Mouse (Mus musculus) adipocyte (in vitro differentiated cells): ENCODE measurements around the gene Slc24a4.
A peak's percentile ranks its signal among the peaks of the same experiment; 100 is the strongest.

Experiments used
- DNase-seq: peaks from one replicate; pipeline ENCODE4 v3.0.0-alpha.2; 2016; ENCODE audit warnings: low spot score

Slc24a4 gene

GRCm38 (mm10) chr12:102128081-102128790 is at the start of gene Slc24a4:
TSS of gene Slc24a4 (plus strand) at chr12:102128733.
- no peak for DNase-seq

GRCm38 (mm10) chr12:102082648-102083425 is 45.7 kb upstream of the Slc24a4 start:
- DNase-seq, result no peak

- no peak for DNase-seq
Observed at GRCm38 (mm10) chr12:102090535-102090934, 38.0 kb upstream of the Slc24a4 start.

GRCm38 (mm10) chr12:102092342-102093094 is 36.0 kb upstream of the Slc24a4 start:
- DNase-seq, result no peak

DNA sequence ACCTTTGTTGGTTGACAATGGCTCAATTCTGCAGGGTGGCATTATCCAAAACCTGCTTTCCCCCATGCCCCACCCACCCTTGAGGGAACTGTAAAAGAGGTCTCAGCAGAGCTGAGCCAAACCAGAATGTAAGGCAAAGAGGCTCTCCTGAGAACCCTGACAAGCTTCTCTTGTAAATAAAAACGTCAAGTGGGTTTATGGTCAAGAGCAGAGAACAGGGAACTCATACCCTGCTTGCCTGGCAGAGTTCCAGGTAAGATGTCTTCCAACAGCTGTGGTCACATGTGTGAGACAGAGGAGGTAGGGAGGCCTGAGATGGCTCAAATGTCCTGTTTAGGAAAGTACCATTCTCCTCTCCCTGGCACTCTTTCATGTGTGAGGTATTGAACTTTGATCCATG is 22.5 kb upstream of the Slc24a4 start:
- peak; percentile 24 for DNase-seq

- DNase-seq, result no peak
Observed at GRCm38 (mm10) chr12:102108851-102109250, 19.7 kb upstream of the Slc24a4 start.

DNA sequence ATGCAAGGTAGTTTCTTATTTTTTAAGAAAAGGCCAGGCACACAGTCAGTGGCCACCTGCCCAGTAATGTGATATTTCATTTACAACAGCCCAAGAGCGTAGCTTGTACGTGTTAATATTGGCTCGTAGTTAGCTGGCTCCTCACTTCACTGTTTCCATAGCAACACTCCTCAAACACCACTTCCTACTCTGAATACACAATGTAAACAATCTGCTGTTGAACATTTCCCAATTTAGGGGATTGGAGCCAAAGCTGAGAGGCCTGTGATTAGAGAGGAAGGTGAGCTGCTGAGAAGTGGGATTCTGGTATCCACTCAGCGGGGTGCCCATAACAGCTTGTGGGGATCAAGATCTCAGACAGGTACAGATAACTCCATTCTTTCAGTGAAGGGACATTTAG is 16.0 kb upstream of the Slc24a4 start:
- DNase-seq, result no peak

- no peak for DNase-seq
Observed at GRCm38 (mm10) chr12:102112901-102113300, 15.6 kb upstream of the Slc24a4 start.

GRCm38 (mm10) chr12:102113391-102113790 is 15.1 kb upstream of the Slc24a4 start:
- no peak for DNase-seq

DNA sequence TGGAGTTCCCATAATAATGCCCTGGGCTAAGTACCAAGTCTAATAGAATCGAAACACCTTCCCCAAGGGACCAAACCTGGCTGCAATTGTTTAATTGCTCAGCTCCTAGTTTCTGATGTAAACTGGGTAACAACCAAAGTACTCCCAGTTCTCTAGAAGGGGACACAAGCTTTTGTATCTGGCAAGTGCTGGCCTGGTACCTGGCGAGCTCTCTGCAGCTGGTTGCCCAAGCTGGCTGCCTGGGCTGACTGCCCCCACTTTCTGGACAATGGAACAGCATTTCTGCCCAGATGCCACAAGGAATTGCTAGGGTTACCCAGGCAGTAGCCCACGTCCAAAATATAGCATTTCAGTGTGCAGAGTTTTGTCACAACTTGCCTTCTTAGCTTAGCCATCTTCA is 12.0 kb upstream of the Slc24a4 start:
- DNase-seq, result no peak

- no peak for DNase-seq
Observed at GRCm38 (mm10) chr12:102118014-102118413, 10.5 kb upstream of the Slc24a4 start.

DNA sequence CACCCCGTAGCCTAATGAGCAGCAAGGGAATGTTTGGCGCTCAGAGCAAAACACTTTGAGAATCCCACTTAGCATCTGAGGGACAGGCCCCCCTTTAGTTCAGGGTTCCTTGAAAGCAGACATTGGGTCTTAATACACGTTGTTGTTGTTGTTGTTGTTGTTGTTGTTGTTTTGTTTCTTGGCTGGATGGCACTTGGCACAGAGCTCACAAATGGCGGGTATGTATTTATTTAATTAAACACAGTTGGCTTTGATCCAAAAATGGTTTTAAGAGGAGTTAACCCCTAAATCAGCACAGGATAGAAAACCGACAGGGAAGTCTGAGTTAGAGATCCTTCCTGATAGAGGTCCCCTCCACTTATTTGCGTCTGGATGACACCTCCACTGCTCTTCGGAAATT is 932 bp upstream of the Slc24a4 start:
- DNase-seq, result no peak

- DNase-seq, result no peak
Observed at GRCm38 (mm10) chr12:102128791-102129507, 416 bp downstream of the Slc24a4 start.

DNA sequence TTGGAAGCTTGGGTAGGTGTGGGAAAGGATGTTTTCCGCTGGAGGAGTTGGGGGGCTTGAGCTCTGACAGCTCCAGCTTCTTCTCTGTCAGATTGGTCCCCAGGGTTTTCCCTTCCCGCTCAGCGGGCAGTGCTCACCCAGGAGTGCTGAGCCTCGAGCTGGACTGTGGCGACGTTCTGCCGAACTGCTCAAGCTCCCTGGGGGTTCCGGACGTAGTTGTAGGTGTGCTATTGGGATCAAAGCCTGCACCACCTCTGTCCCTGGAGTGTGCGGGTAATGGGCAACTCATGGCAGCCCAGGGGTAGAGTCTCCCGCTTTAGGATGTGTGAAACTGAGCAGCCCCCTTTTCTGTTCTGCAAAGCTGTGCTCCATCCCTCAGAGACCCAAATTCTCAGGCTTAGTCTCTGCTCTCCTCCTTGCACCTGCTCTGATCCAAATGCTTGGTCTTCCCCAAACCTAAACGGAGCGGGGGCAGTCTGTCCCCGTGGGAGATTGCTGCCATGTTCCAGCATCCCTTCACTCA is 1.0 kb downstream of the Slc24a4 start:
- DNase-seq, result no peak

GRCm38 (mm10) chr12:102139710-102140109 is 11.2 kb downstream of the Slc24a4 start:
- peak; percentile 67 for DNase-seq

GRCm38 (mm10) chr12:102141330-102141729 is 12.8 kb downstream of the Slc24a4 start:
- no peak for DNase-seq

- no peak for DNase-seq
Observed at GRCm38 (mm10) chr12:102147678-102148077, 19.1 kb downstream of the Slc24a4 start.

DNA sequence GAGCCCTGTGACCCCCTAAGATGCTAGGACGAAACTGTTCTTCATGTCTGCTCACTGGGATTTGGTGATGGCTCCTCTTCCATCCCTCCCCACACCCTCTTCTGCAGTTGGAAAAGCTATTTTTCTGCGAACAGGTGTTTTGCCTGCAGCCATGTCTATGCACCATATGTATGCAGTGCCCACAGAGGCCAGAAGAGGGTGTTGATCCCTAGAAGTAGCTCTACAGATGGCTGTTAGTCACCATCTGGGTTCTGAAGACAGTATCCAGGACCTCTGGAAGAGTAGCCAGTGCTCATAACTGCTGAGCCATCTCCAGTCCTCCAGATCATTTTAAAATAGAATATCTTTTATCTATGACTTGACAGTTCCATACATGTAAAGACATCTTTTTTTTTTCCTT is 20.2 kb downstream of the Slc24a4 start:
- DNase-seq, result no peak

- DNase-seq, result peak; percentile 28
Observed at GRCm38 (mm10) chr12:102151185-102151584, 22.7 kb downstream of the Slc24a4 start.

- no peak for DNase-seq
Observed at GRCm38 (mm10) chr12:102153796-102154195, 25.3 kb downstream of the Slc24a4 start.

- DNase-seq, result no peak
Observed at GRCm38 (mm10) chr12:102154815-102155214, 26.3 kb downstream of the Slc24a4 start.

- no peak for DNase-seq
Observed at GRCm38 (mm10) chr12:102164632-102165031, 36.1 kb downstream of the Slc24a4 start.
